Mouse (Mus musculus) c-Kit-positive CD71-positive TER-119-negative erythroid progenitor cells, embryonic 14.5 days (primary cell): Measurements from ENCODE around the gene Hltf.
A peak's percentile ranks its signal among the peaks of the same experiment; 100 is the strongest.
"Not testable (repeated sequence)": the region's sequence is repeated elsewhere in the genome, so short reads cannot be mapped to it uniquely, and the experiment has no call there.

ENCODE experiments used
- DNase-seq: peaks from one replicate; pipeline ENCODE4 v3.0.0-alpha.2; 2013; ENCODE audit warnings: low read depth

The Hltf gene

GRCm38 (mm10) chr3:20057306-20058196 lies at the start of gene Hltf:
TSS of gene Hltf (plus strand) at chr3:20057811.
- peak; percentile 88 for DNase-seq

- no peak for DNase-seq
Observed at GRCm38 (mm10) chr3:20010464-20010863, 47.1 kb upstream of the Hltf start.

GRCm38 (mm10) chr3:20010905-20011304 lies 46.7 kb upstream of the Hltf start:
- not testable (repeated sequence) for DNase-seq

- no peak for DNase-seq
Observed at GRCm38 (mm10) chr3:20014454-20014853, 43.2 kb upstream of the Hltf start.

- DNase-seq: no peak
Observed at GRCm38 (mm10) chr3:20018076-20018475, 39.5 kb upstream of the Hltf start.

GRCm38 (mm10) chr3:20023832-20024231 lies 33.8 kb upstream of the Hltf start:
- no peak for DNase-seq

- no peak for DNase-seq
Observed at GRCm38 (mm10) chr3:20026481-20026880, 31.1 kb upstream of the Hltf start.

GRCm38 (mm10) chr3:20026996-20027689 lies 30.5 kb upstream of the Hltf start:
- DNase-seq: no peak

- DNase-seq: no peak
Observed at GRCm38 (mm10) chr3:20027788-20028187, 29.8 kb upstream of the Hltf start.

GRCm38 (mm10) chr3:20028640-20029039 lies 29.0 kb upstream of the Hltf start:
- DNase-seq: no peak

- DNase-seq: no peak
Observed at GRCm38 (mm10) chr3:20030807-20031206, 26.8 kb upstream of the Hltf start.

GRCm38 (mm10) chr3:20033761-20034718 lies 23.6 kb upstream of the Hltf start:
- no peak for DNase-seq

GRCm38 (mm10) chr3:20034719-20035404 lies 22.7 kb upstream of the Hltf start, which contains the start of gene Hps3:
TSS of gene Hps3 (minus strand) at chr3:20035315.
- peak; percentile 75 for DNase-seq

GRCm38 (mm10) chr3:20036069-20036468 lies 21.5 kb upstream of the Hltf start:
- DNase-seq: no peak

- DNase-seq: not testable (repeated sequence)
Observed at GRCm38 (mm10) chr3:20041461-20041860, 16.1 kb upstream of the Hltf start.

- DNase-seq: not testable (repeated sequence)
Observed at GRCm38 (mm10) chr3:20044736-20045135, 12.9 kb upstream of the Hltf start.

- DNase-seq: no peak
Observed at GRCm38 (mm10) chr3:20058197-20058541, 558 bp downstream of the Hltf start.

- no peak for DNase-seq
Observed at GRCm38 (mm10) chr3:20076145-20077053, 18.8 kb downstream of the Hltf start.

- DNase-seq: no peak
Observed at GRCm38 (mm10) chr3:20082161-20082560, 24.6 kb downstream of the Hltf start.

GRCm38 (mm10) chr3:20103830-20104229 lies 46.2 kb downstream of the Hltf start:
- no peak for DNase-seq
